Mouse (Mus musculus): Measurements from ENCODE around the gene Kcnn1.

- no peak for TF ChIP-seq POLR2A (IDR thresholded peaks at IDR 0.05; ENCODE audit: control insufficient read depth, low read depth, low read length)
- no peak for TF ChIP-seq CTCF (IDR thresholded peaks at IDR 0.05; ENCODE audit: control insufficient read depth, insufficient read depth, insufficient replicate concordance, low read depth, low read length)
Observed at GRCm38 (mm10) chr8:70866001-70866520, 3.0 kb upstream of the Kcnn1 start.
